Mouse (Mus musculus) liver, postnatal 0 days (tissue): ENCODE data around the gene Gm21988. TPM values are rescaled to one million over a fixed set of nuclear protein-coding genes. Genes with fewer than 3 reads are reported as not detected.

Experiments used
- ATAC-seq: fragments of 200-750 bp; cut with Nextera tagmentation; 2 replicates; pipeline ENCODE4 v1.8.0; 2017; ENCODE audit warnings: mild to moderate bottlenecking, moderate library complexity
- DNase-seq: peaks from one replicate; pipeline ENCODE4 v3.0.0-alpha.2; 2016
- H3K27ac ChIP-seq: fragments of 300-500 bp; sonication (generic); 2 replicates; pipeline ENCODE4 v1.5.1; 2014; ENCODE audit warnings: antibody characterized with exemption, moderate library complexity, mild to moderate bottlenecking, low read depth
- H3K27me3 ChIP-seq: fragments of 300-500 bp; sonication (generic); 2 replicates; pipeline ENCODE4 v1.6.1; 2014; ENCODE audit warnings: low read length, control low read depth, mixed read lengths; ENCODE audit not compliant: insufficient read depth
- H3K36me3 ChIP-seq: fragments of 300-500 bp; sonication (generic); replicated peaks from 2 replicates; pipeline ENCODE4 v1.6.1; 2014; ENCODE audit warnings: mild to moderate bottlenecking, control low read depth, low read length, moderate library complexity, mixed read lengths; ENCODE audit not compliant: insufficient read depth
- H3K4me1 ChIP-seq: fragments of 300-500 bp; sonication (generic); 2 replicates; pipeline ENCODE4 v1.6.1; 2014; ENCODE audit warnings: antibody characterized with exemption, mild to moderate bottlenecking, control low read depth; ENCODE audit not compliant: insufficient read depth
- H3K4me2 ChIP-seq: fragments of 300-500 bp; sonication (generic); 2 replicates; pipeline ENCODE4 v1.6.1; 2014; ENCODE audit warnings: low read depth, mild to moderate bottlenecking, low read length, moderate library complexity, mixed read lengths
- H3K4me3 ChIP-seq: fragments of 300-500 bp; sonication (generic); 2 replicates; pipeline ENCODE4 v1.5.1; 2014; ENCODE audit warnings: low read depth, low read length
- H3K9ac ChIP-seq: fragments of 300-500 bp; sonication (generic); replicated peaks from 2 replicates; pipeline ENCODE4 v1.6.1; 2014; ENCODE audit warnings: mild to moderate bottlenecking, moderate library complexity
- H3K9me3 ChIP-seq: fragments of 300-500 bp; sonication (generic); 2 replicates; pipeline ENCODE4 v1.6.1; 2016; ENCODE audit warnings: mild to moderate bottlenecking, control low read depth, low read length, mixed read lengths
- CTCF ChIP-seq: sonication (generic); IDR thresholded peaks from 2 replicates; pipeline ENCODE4 v1.5.1; 2016; ENCODE audit warnings: antibody characterized with exemption, low read depth
- EP300 ChIP-seq: IDR thresholded peaks from 2 replicates; pipeline ENCODE4 v1.6.1; 2016; ENCODE audit warnings: antibody characterized with exemption, low read depth, mild to moderate bottlenecking
- WGBS: fragments of 180-500 bp; shearing (Covaris S2); extraction: QIAGEN DNeasy Blood & Tissue Kit; methylation state at CpG from one replicate; pipeline ENCODE4 v1.1.7; 2014; ENCODE audit not compliant: insufficient replicate concordance; 5-methylcytosine and 5-hydroxymethylcytosine counted together
- polyA plus RNA-seq: library from polyadenylated mRNA; unstranded; fragments of >200 nt; fragmentation: Nextera tagmentation; extraction: Ambion mirVana; gene quantifications from 2 replicates; pipeline ENCODE4 v1.2.1, GENCODE M21; 2015

Gene Gm21988
- polyA plus RNA-seq, 1 experiment from 2014 or later = 5.8 TPM

DNA sequence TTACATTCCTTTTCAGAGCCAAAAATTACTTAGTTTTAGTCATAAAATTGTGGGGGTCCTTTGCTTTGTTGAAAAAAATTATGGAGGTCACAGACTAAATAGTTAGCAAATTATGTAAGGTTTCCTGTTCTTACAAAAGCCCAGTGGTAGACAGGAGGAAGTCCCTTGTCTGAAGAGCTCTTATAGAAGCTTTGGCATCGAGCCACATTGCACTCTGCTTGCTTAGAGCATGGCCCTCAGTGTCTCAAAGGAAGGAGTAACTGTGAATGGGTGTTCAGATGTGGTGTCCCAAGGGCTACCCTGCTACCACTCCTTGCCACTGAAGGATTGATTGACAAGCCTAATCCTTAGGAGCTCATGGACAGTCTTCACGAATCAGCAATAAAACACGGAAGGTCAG is 40.8 kb upstream of the Gm21988 start:
- no peak for TF ChIP-seq CTCF
- no peak for TF ChIP-seq EP300
- DNase-seq = no peak
- WGBS = 34% methylated on average over 3 of the region's 3 CpGs

DNA sequence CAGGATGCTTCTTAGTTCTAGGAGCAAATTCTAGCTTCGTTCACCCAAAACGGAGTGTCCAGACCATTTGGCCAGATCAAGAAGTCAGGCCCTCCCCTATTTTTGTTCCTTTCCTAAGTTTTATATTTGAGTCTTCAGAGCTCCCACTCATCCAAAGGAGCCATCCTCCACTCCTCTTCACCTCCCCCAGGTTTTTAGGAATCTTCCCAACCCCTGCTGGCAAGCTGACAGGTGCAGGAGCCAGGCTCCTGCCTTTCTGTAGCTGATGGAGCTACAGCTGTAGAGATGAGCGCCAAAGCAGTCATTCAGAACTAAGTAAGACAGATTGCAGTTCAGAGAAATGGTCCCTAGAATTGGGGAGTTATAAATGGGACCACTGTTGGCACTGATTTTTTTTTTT is 39.3 kb upstream of the Gm21988 start:
- 78% methylated on average over 3 of the region's 3 CpGs for WGBS
- DNase-seq (no peak), ATAC-seq (no peak)
- H3K36me3 ChIP-seq = no peaks in the 10 kb centered on the region
- H3K9ac ChIP-seq = no peak overlapping the region
- TF ChIP-seq EP300 (no peak), CTCF (no peak)
- no peaks in the 10 kb centered on the region for H3K4me1 ChIP-seq
- no peaks in the 10 kb centered on the region for H3K9me3 ChIP-seq
- no peak overlapping the region for H3K4me3 ChIP-seq
- no peak overlapping the region for H3K27ac ChIP-seq
- no peaks in the 10 kb centered on the region for H3K27me3 ChIP-seq
- no peak overlapping the region for H3K4me2 ChIP-seq

More for the DNA sequence above, 40.8 kb upstream of the Gm21988 start:
- H3K9me3 ChIP-seq = no peaks in the 10 kb centered on the region
- H3K4me1 ChIP-seq = no peaks in the 10 kb centered on the region
- H3K4me3 ChIP-seq = no peak overlapping the region
- ATAC-seq = no peak
- H3K36me3 ChIP-seq = no peaks in the 10 kb centered on the region
- no peak overlapping the region for H3K27ac ChIP-seq
- no peaks in the 10 kb centered on the region for H3K27me3 ChIP-seq
- no peak overlapping the region for H3K9ac ChIP-seq
- H3K4me2 ChIP-seq = no peak overlapping the region

DNA sequence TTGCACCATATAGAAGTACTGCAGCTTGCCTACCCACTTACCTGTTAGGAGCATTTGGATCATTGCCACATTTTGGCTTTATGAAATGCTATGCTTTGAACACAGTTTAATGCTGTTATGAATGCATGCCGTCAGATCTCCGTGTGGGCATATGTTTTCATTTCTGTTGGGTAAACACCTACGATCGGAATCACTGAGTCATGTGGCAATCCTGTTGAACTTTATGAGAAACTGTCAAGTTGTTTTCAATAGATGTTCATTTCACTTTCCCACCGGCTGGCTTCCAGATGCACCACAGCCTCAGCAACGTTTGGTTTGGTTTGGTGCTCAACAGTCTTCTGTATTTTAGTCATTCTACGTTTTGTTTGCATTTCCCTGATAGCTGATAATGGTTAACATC is 32.0 kb upstream of the Gm21988 start:
- 69% methylated on average over 7 of the region's 7 CpGs for WGBS
- Histone ChIP-seq H3K4me2 (no peak overlapping the region), H3K36me3 (no peaks in the 10 kb centered on the region), H3K27me3 (no peaks in the 10 kb centered on the region), H3K9me3 (no peaks in the 10 kb centered on the region), H3K27ac (no peak overlapping the region), H3K9ac (no peak overlapping the region), H3K4me1 (no peaks in the 10 kb centered on the region), H3K4me3 (no peak overlapping the region)
- no peak for DNase-seq
- ATAC-seq = no peak
- TF ChIP-seq EP300 (no peak), CTCF (no peak)

DNA sequence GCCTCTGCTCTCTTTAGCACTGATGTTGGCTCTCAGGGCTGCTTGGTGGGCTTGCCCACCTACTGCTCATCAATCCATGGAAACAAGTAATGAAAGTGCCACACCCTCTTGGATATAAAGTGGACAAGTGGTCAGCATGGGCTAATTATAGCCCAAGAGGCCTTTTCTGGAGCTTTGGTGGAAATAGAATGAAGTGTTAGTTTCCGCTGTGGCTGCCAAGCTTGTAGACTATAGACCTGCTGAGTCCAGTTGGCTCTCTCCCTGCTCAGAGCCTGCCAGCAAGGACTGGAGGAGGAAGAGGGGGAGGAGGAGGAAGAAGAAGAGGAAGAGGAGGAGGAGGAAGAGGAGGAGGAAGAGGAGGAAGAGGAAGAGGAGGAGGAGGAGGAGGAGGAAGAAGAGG is 26.8 kb upstream of the Gm21988 start:
- H3K36me3 ChIP-seq = no peaks in the 10 kb centered on the region

DNA sequence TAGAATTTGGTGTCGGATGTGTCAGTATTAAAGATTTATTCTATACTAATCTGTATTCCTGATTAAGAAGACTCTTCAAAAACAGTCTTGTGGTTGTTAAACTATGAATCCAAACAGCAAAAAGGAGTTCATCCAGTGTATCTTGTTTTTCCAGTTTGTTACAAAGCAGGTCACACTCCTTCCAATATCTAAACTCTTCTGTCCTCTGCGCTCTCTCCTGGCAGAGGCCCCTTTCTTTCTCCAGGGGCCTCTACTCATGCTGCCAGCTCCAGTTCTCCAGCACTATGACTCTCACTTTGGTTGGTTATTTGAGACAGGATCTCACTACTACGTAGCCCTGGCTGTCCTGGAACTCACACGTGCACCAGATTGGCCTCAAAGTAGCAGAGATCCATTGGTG is 26.2 kb upstream of the Gm21988 start:
- Histone ChIP-seq H3K4me3 (no peak overlapping the region), H3K4me2 (no peak overlapping the region), H3K27me3 (no peaks in the 10 kb centered on the region), H3K4me1 (no peaks in the 10 kb centered on the region), H3K27ac (no peak overlapping the region), H3K9ac (no peak overlapping the region), H3K36me3 (no peaks in the 10 kb centered on the region), H3K9me3 (no peaks in the 10 kb centered on the region)
- 61% methylated on average over 4 of the region's 4 CpGs for WGBS
- TF ChIP-seq EP300 (no peak), CTCF (no peak)
- DNase-seq = no peak
- ATAC-seq = no peak

More for the DNA sequence above, 26.8 kb upstream of the Gm21988 start:
- Histone ChIP-seq H3K4me3 (no peak overlapping the region), H3K4me2 (no peak overlapping the region), H3K27ac (no peak overlapping the region), H3K9ac (no peak overlapping the region), H3K9me3 (no peaks in the 10 kb centered on the region), H3K4me1 (no peaks in the 10 kb centered on the region), H3K27me3 (no peaks in the 10 kb centered on the region)
- DNase-seq = no peak
- TF ChIP-seq CTCF = no peak
- no peak for TF ChIP-seq EP300
- WGBS = 80% methylated on average over 1 of the region's 1 CpGs
- no peak for ATAC-seq

DNA sequence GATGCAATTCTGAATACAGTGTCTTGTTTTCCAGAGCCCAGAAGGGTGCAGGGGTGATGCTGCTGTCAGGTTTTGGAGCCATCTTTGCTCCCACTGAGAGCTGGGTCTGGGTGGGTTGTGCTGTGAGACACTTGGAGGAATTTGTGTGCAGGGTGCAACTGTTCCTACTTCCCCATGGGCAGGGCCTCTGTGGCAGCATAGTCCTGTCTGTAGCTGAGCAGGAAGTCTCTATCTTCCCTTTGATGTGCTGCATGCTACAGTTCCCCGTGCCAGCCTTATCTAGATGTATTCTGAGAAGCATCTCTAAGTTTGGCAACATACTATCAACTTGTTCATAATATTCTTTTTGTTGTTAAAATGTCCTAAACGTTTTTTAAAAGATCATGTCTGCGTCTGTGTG is 25.6 kb upstream of the Gm21988 start:
- no peak overlapping the region for H3K4me3 ChIP-seq
- H3K9ac ChIP-seq = no peak overlapping the region
- no peaks in the 10 kb centered on the region for H3K4me1 ChIP-seq
- TF ChIP-seq EP300 (no peak), CTCF (no peak)
- no peak overlapping the region for H3K27ac ChIP-seq
- WGBS = 42% methylated on average over 3 of the region's 3 CpGs
- no peak for ATAC-seq
- DNase-seq = no peak
- no peaks in the 10 kb centered on the region for H3K9me3 ChIP-seq
- H3K4me2 ChIP-seq = no peak overlapping the region
- no peaks in the 10 kb centered on the region for H3K27me3 ChIP-seq
- H3K36me3 ChIP-seq = no peaks in the 10 kb centered on the region

DNA sequence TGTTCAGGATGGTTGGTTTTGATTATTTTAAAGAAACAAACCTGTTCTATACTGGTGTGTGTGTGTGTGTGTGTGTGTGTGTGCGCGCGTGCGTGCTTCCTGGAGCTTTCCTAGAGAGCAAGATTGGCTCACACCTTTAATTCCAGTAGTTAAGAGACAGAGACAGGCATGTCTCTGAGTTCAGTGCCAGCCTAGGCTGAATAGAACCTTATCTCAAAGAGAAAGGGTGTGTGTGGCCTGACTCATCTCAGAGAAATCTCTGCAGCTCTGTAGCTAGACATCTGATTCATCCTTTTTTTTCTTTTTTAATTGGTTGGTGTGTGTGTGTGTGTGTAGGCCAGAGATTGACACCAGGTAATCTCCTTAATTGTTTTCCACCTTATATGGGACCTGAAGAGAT is 19.4 kb upstream of the Gm21988 start:
- no peaks in the 10 kb centered on the region for H3K9me3 ChIP-seq
- H3K27ac ChIP-seq = no peak overlapping the region
- no peak overlapping the region for H3K4me3 ChIP-seq
- no peak for ATAC-seq
- H3K9ac ChIP-seq = no peak overlapping the region
- WGBS = 86% methylated on average over 4 of the region's 4 CpGs
- peaks cover 16% of the 10 kb centered on the region for H3K27me3 ChIP-seq
- no peak overlapping the region for H3K4me2 ChIP-seq
- TF ChIP-seq CTCF (no peak), EP300 (no peak)
- no peaks in the 10 kb centered on the region for H3K4me1 ChIP-seq
- DNase-seq = no peak
- no peaks in the 10 kb centered on the region for H3K36me3 ChIP-seq
